Mouse (Mus musculus) thymus, postnatal 4 days (tissue): ENCODE data around the gene Map3k5.

ENCODE experiments used
- DNase-seq: peaks from one replicate; pipeline ENCODE4 v3.0.0; 2021

The Map3k5 gene

GRCm38 (mm10) chr10:20060320-20060970, 126.2 kb downstream of the Map3k5 start:
- peak; percentile 22 for DNase-seq

GRCm38 (mm10) chr10:20064556-20065207, 130.4 kb downstream of the Map3k5 start:
- no peak for DNase-seq

GRCm38 (mm10) chr10:20066069-20066665, 131.9 kb downstream of the Map3k5 start:
- no peak for DNase-seq

GRCm38 (mm10) chr10:20069771-20070460, 135.6 kb downstream of the Map3k5 start:
- DNase-seq, result no peak

- DNase-seq, result no peak
Measured at GRCm38 (mm10) chr10:20070576-20071109, 136.4 kb downstream of the Map3k5 start.

- no peak for DNase-seq
Measured at GRCm38 (mm10) chr10:20071716-20072115, 137.4 kb downstream of the Map3k5 start.

GRCm38 (mm10) chr10:20073236-20073893, 139.1 kb downstream of the Map3k5 start:
- peak; percentile 92 for DNase-seq

GRCm38 (mm10) chr10:20076541-20077469, 142.5 kb downstream of the Map3k5 start:
- no peak for DNase-seq

- no peak for DNase-seq
Measured at GRCm38 (mm10) chr10:20078350-20078749, 144.1 kb downstream of the Map3k5 start.

- DNase-seq, result no peak
Measured at GRCm38 (mm10) chr10:20087841-20088240, 153.6 kb downstream of the Map3k5 start.

- DNase-seq, result no peak
Measured at GRCm38 (mm10) chr10:20089026-20089425, 154.8 kb downstream of the Map3k5 start.

GRCm38 (mm10) chr10:20090171-20090570, 155.9 kb downstream of the Map3k5 start:
- DNase-seq, result no peak

- DNase-seq, result no peak
Measured at GRCm38 (mm10) chr10:20091416-20091815, 157.1 kb downstream of the Map3k5 start.

GRCm38 (mm10) chr10:20092371-20092770, 158.1 kb downstream of the Map3k5 start:
- DNase-seq, result no peak

- no peak for DNase-seq
Measured at GRCm38 (mm10) chr10:20101456-20101855, 167.2 kb downstream of the Map3k5 start.

GRCm38 (mm10) chr10:20104271-20104931, 170.1 kb downstream of the Map3k5 start:
- DNase-seq, result no peak

- no peak for DNase-seq
Measured at GRCm38 (mm10) chr10:20105575-20105974, 171.3 kb downstream of the Map3k5 start.

- DNase-seq, result no peak
Measured at GRCm38 (mm10) chr10:20107031-20107430, 172.8 kb downstream of the Map3k5 start.

GRCm38 (mm10) chr10:20111508-20111907, 177.2 kb downstream of the Map3k5 start:
- no peak for DNase-seq

- DNase-seq, result no peak
Measured at GRCm38 (mm10) chr10:20112026-20112973, 178.0 kb downstream of the Map3k5 start.
